Mouse (Mus musculus) heart, adult 8-10 months (tissue): Measurements from ENCODE around the gene Sgo1. TPM values are rescaled to one million over a fixed set of nuclear protein-coding genes. Genes with fewer than 3 reads are reported as not detected.

Source experiments
- DNase-seq: peaks from one replicate; pipeline ENCODE4 v3.0.0; 2022; ENCODE audit warnings: low spot score
- total RNA-seq, 4 experiments: library from RNA; stranded (reverse); gene quantifications; 2 replicates each; pipeline ENCODE4 v1.2.4; 2022

The Sgo1 gene
- total RNA-seq, 4 experiments from 2014 or later = 0.08 to 0.09 TPM; not detected in 2

GRCm38 (mm10) chr17:53650251-53650661 is 38.9 kb downstream of the Sgo1 start:
- peak; percentile 48 for DNase-seq

GRCm38 (mm10) chr17:53643360-53643759 is 45.8 kb downstream of the Sgo1 start:
- no peak for DNase-seq

DNA sequence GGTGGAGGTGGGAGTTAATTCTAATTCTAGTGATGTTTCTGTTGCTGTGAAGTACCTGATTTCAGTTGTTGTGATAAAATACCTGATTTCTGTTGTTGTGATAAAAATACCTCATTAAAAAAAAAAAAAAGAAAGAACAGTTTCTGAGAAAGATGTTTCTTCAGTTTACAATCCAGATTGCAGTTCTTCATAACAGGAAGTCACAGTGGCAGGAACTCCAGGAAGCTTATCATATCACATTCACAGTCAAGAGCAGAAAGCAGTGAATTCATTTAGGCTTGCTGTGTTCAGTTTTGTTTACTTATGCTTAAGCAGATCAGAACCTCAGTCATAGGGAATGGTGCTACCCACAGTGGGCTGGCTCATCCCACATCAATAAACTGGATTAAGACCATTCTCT is 57.8 kb downstream of the Sgo1 start:
- no peak for DNase-seq

GRCm38 (mm10) chr17:53628131-53628530 is 61.0 kb downstream of the Sgo1 start:
- no peak for DNase-seq

- no peak for DNase-seq
These were observed 61.6 kb downstream of the Sgo1 start for GRCm38 (mm10) chr17:53627497-53627896.

GRCm38 (mm10) chr17:53626160-53626559 is 63.0 kb downstream of the Sgo1 start:
- no peak for DNase-seq

Other genes starting within 250 kb of the Sgo1 start
- under 1 TPM in 2 of 4 experiments, not detected in 2; 0.11 to 0.16 TPM for gene Efhb, start 226.0 kb downstream of the Sgo1 start, total RNA-seq
- 10 to 100 TPM; 52.6 to 57.1 (median 53.8) TPM for gene Rab5a, start 210.1 kb downstream of the Sgo1 start, total RNA-seq
- not detected for gene Pp2d1, start 149.9 kb downstream of the Sgo1 start, total RNA-seq
- 100 to 1,000 TPM in 1 of 4 experiments, 10 to 100 TPM in 3; 78.8 to 106 (median 88.9) TPM for gene Kat2b, start 122.5 kb downstream of the Sgo1 start, total RNA-seq
- gene Sult1c2, start 157.0 kb upstream of the Sgo1 start, total RNA-seq = under 1 TPM in 2 of 4 experiments, not detected in 2; 0.14 to 0.16 TPM